Mouse (Mus musculus) naive thymus-derived CD4-positive, alpha-beta T cell, adult 2 months (primary cell): ENCODE measurements at regions not wholly inside any gene's neighbourhood (a gene's known extent, or its start where the extent isn't known, plus 50 kb on each side); places are given as distances from the start of the nearest gene placed in this dataset.

Experiments
- DNase-seq: peaks from one replicate; pipeline ENCODE4 v3.0.0-alpha.2; 2011; ENCODE audit warnings: low read depth

DNA sequence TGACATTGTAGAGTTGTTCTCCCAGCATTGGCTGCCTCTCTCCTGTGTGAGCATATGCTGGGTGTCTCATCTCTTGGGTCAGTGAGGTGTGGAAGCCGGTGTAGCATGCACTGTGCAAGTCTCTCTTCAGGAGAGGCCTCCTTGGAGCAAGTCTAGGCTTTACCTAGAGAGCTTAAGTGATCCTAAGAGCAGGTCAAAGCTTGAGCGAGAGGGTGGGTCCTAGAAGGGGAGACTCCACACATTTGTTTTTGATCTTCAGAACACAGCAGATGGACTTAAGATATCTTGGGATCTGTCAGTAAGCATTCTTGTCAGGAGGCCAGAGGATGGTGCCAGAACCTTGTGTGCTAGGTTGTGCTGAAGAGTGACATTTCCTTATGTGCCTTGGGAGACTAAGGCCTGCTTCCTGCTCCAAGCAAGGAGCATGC, 136.4 kb downstream of the Tmx1 start:
- no peak for DNase-seq

- DNase-seq: no peak
Observed at GRCm38 (mm10) chr12:70590456-70591050, 137.7 kb downstream of the Tmx1 start.

- DNase-seq: no peak
Observed at GRCm38 (mm10) chr12:70592821-70593220, 139.9 kb downstream of the Tmx1 start.

DNA sequence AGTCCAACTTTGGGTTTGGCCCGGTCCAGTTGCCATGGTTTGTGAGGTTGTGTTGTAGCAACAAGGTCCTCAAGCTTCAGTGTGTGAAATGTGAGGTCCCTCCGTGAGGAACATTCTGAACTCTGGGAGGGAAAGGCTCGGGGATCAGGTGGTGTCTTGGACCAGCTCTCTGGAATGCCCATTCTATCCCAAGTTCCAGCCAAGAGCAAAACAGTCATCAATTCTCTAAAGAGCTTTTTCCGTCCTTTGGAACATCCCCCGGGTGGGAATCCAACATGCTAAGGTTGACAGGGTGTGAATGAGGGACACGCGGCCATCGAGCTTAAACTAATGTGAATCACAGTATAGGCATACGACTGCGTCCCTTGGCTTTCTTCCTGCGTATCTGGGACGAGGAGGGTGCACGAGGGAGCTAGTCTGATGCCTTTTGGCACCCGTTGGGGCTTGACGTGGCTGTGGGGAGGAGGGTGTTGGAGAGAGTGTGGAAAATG, 145.4 kb downstream of the Tmx1 start:
- DNase-seq: no peak

DNA sequence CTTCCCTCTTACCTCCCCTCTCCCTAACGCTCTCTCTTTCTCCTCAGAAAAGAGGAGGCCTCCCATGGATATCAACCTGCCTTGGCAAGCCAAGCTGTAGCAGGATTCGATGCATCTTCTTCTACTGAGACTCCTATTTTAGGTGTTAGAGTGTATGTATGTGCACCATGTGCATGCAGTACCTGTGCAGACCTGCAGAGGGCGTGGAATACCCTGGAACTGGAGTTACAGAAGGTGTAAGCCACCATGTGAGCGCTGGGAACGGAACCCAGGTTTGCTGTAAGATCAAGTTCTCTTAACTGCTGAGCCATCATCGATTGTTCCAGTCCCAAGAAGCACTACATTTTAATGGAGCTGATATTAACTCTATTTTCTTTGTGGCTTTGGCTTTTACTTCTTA, 146.8 kb downstream of the Tmx1 start:
- no peak for DNase-seq

DNA sequence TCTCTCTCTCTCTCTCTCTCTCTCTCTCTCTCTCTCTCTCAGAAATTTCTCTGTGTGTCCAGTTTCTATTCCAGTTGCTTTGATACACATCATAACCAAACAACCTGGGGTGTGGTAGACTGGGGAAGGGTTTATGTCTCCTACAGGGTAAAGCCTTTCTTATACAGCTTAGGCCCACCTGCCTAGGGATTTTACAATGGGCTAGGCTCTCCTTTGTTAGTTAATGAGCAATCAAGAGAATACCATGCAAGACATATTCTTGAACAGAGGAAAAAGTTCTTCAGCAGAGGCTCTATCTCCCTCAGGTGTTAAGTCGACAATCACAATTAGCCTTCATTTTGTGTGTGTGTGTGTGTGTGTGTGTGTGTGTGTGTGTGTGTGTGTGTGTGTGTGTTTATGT, 151.0 kb downstream of the Tmx1 start:
- no peak for DNase-seq

DNA sequence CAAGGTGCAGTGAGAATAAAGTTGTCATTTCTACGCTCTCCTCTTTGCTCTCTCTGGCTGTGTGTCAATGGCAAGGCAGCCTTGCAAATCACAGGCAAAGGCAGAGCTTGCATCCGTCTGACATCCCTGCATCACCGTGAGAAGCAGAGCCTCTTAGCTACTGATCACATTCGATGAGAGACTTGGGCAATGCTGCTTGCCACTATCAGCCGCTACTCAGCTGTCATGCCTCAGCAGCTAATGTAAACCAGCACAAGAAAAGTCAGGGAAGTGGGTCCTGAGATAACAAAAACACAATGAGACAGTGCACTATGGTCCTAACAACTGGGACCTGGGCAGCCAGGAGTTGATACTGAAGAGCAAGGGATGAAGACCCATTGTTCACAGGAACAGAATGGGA, 155.8 kb downstream of the Tmx1 start:
- DNase-seq: no peak

GRCm38 (mm10) chr12:70609116-70609871, 156.4 kb downstream of the Tmx1 start:
- DNase-seq: no peak

DNA sequence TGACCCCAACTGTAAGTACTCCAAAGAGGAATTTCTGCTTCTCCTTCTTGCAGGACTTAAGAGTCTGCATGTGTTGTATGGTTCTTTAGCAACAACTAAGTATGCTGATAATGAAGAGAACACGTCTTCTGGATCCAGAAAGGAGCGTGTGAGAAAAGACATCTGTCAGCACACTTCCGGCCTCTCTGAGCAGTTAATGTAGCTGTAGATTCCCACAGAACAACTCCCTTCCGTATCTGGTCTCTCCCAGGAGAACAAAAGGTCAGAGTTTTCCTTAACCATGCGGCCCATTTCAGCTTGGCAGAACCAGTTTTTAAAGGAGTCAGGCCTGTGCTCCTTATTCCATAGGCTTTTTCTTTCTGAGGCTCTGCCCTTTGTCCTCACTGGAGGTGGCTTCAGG, 159.0 kb downstream of the Tmx1 start:
- no peak for DNase-seq

DNA sequence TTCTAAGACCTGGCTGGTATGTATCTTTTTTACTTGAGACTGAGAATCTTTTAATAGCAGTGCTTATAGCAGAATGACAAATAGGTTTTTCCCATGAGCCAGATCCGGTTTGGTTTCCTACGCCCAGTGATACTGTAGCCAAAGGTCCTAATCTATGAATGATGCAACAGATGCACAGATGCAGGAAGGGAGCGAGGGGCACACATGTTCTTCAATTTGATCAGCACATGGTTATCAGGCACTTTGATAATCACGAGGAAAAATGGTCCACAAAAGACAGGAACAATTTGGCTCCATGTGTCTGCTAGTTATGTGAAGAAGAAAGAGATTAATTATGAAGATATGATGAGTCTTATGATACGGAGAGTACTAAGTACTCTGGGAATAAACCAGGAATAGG, 160.3 kb downstream of the Tmx1 start:
- no peak for DNase-seq

- DNase-seq: no peak
Observed at GRCm38 (mm10) chr12:70614101-70614500, 161.2 kb downstream of the Tmx1 start.

- no peak for DNase-seq
Observed at GRCm38 (mm10) chr12:70614686-70615085, 161.8 kb downstream of the Tmx1 start.

DNA sequence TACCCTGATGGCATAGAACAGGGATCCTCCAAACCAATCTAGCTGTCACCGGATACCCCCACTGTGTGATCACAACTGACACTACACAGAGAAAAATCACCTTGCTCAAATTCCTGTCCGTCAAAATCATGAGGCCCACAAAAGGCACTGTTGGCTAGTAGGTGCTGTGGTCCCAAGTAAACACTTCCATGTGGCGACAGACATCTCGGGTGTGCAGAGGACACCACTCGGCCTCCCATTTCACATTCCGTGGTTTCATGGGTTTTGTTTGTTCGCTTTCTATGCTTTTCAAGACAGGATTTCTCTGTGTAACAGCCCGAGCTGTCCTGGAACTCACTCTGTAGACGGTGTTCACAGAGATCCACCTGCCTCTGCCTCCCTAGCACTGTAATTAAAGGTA, 162.2 kb downstream of the Tmx1 start:
- no peak for DNase-seq

- DNase-seq: no peak
Observed at GRCm38 (mm10) chr12:70616049-70616448, 163.2 kb downstream of the Tmx1 start.

GRCm38 (mm10) chr12:70616487-70616886, 163.6 kb downstream of the Tmx1 start:
- DNase-seq: no peak

GRCm38 (mm10) chr12:70617024-70617423, 164.1 kb downstream of the Tmx1 start:
- DNase-seq: no peak

- no peak for DNase-seq
Observed at GRCm38 (mm10) chr12:70617979-70618378, 165.1 kb downstream of the Tmx1 start.

DNA sequence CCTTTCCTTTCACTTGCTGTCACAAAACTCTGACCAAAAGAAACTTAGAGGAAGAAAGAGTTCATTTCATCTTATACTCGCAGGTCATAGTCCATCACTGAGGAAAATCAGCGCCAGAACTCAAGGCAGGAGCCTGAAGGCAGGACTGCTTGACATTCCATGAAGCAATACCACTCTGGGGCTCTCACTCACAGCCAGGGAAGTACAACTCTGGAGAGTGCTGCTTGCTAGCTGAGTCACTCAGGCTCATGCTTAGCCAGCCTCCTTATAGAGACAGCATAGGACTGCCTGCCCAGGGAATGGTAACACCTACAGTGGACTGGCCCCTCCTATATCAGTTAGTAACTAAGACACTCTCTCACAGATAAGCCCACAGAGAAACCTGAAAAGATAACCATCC, 166.5 kb downstream of the Tmx1 start:
- DNase-seq: no peak

- DNase-seq: no peak
Observed at GRCm38 (mm10) chr12:70622019-70622418, 169.1 kb downstream of the Tmx1 start.

GRCm38 (mm10) chr12:70624298-70624980, 171.5 kb downstream of the Tmx1 start:
- no peak for DNase-seq

DNA sequence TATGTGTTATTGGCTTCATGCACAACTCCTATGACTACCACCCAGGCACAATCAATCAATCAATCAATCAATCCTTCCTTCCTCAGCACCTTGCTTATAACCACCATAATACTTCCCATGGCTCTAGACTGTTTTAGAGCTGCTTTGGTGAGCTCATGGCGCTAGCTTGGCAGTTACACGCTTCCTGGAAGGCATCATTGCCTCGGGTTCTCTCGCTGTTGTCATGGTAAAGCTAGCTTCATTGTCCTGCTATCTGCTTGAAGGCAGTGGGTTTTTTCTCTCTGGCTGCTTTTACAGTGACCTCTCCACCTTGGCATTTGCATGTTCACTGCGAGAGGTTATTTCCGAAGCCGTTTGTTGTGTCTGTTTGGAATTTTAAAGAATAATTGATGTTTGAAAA, 174.7 kb downstream of the Tmx1 start:
- DNase-seq: no peak

DNA sequence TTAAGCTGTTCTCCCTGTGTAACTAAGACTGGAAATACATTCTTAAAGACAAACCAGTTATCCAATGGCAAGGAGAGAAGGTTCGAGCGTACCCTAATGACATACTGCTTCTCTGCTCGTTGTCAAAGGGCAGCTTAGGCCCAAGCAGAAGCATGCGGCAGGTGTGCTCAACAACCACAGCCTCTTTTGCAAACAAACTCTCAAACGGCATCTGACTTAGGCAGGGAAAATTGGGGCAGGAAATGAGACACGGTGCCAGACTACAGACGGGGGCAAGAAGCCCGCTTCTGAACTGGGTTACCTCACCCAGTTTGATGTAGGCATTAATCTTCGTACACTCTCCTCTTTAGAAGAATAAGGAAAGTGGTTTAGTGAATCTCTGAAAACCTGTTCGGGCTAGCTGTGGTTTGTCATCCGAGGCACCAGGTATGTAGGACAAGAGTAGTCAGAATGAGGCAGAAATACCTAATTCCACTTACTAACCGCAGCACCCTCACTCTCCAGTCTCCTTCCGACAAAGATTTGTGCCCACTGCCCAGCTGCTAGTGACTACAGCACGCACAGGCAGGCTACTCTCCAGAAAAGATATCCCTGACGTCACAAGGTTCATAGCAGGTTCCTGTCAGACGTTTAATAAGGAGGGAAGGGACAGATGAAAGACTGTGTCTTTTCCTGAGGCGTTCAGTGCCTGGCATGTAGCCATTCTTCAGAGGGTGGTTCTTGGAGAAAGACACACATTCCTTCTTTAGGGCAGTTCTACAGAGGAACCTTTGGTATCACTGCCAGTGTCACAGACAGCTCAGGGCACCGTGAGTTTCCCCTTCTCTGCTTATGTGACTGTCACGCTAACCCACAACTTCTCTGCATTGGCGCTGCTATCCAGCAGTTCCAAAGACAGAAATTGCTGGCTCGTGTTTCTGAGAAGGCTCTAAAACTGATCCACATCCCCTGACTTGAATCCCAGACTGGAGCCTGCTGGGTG, 175.8 kb downstream of the Tmx1 start:
- DNase-seq: peak; percentile 28
